ENCODE assay signal across 9 mouse cellular contexts in genomic region chr13:36528223-36528895, GRCm38 (mm10).
DNase-seq lines count a peak whose midpoint lies in the region; ATAC-seq and TF ChIP-seq lines count a peak whose summit lies in the region.
"Had no signal": no experiment of that assay in that cellular context is flagged by ENCODE, and none has a peak within 500 bp of the region (broad histone marks: within the 10 kb centered on the region; RNA-seq: fewer than 3 reads in every experiment).

No protein-coding gene starts in this region.

- TF ChIP-seq CTCF in bone marrow macrophage, adult 2 months (IDR thresholded peaks at IDR 0.05; ENCODE audit: low read depth, low read length), result no peak

- peaks cover 14% of the 10 kb centered on the region for H3K4me1 ChIP-seq in bone marrow macrophage, adult 2 months (ENCODE audit: control insufficient read depth, insufficient read depth, low read length)
- peaks cover 15% of the 10 kb centered on the region for H3K4me1 ChIP-seq in heart, embryonic 11.5 days (ENCODE audit: control insufficient read depth, insufficient read depth, low read length)
- H3K4me1 ChIP-seq in lung, embryonic 16.5 days (replicated peaks; ENCODE audit: control insufficient read depth, insufficient read depth, low read length), result peaks cover 7% of the 10 kb centered on the region
- peaks cover 7% of the 10 kb centered on the region for H3K4me1 ChIP-seq in forebrain, embryonic 10.5 days
- H3K4me1 ChIP-seq in midbrain, embryonic 13.5 days (replicated peaks), result peaks cover 9% of the 10 kb centered on the region
- H3K4me1 ChIP-seq: embryonic facial prominence, embryonic 15.5 days had no signal

- ATAC-seq in heart, embryonic 11.5 days (replicated peaks; ENCODE audit: insufficient number of reproducible peaks, low FRiP score, low TSS enrichment), result no peak
- peak; percentile 48; the same call in 1 of the 2 replicates for ATAC-seq in lung, embryonic 16.5 days (ENCODE audit: low read depth)
- no peak for ATAC-seq in midbrain, embryonic 13.5 days

- 43% methylated on average over 8 of the region's 8 CpGs for WGBS in heart, embryonic 11.5 days (ENCODE audit: insufficient replicate concordance)
- 31% methylated on average over 8 of the region's 8 CpGs for WGBS in lung, embryonic 16.5 days
- 90% methylated on average over 8 of the region's 8 CpGs for WGBS in forebrain, embryonic 10.5 days
- WGBS in midbrain, embryonic 13.5 days, result 64% methylated on average over 8 of the region's 8 CpGs

- H3K27ac ChIP-seq in bone marrow macrophage, adult 2 months (ENCODE audit: insufficient read depth, low read depth, low read length), result peak overlapping the region; percentile 24; the same call in 1 of the 2 replicates
- H3K27ac ChIP-seq in heart, embryonic 11.5 days (ENCODE audit: low read depth, low read length), result peak overlapping the region; percentile 10; the same call in 1 of the 2 replicates
- H3K27ac ChIP-seq in lung, embryonic 16.5 days (ENCODE audit: low read length), result peak overlapping the region; percentile 25; the same call in 1 of the 2 replicates
- H3K27ac ChIP-seq in forebrain, embryonic 10.5 days, result no peak overlapping the region
- no peak overlapping the region for H3K27ac ChIP-seq in midbrain, embryonic 13.5 days
- H3K27ac ChIP-seq: embryonic facial prominence, embryonic 15.5 days had no signal

- no peak overlapping the region for H3K4me3 ChIP-seq in bone marrow macrophage, adult 2 months (ENCODE audit: insufficient read depth, low read length)
- H3K4me3 ChIP-seq in heart, embryonic 11.5 days (ENCODE audit: low read depth, low read length), result no peak overlapping the region
- H3K4me3 ChIP-seq in lung, embryonic 16.5 days (ENCODE audit: low read length), result no peak overlapping the region
- H3K4me3 ChIP-seq in forebrain, embryonic 10.5 days, result no peak overlapping the region
- H3K4me3 ChIP-seq in midbrain, embryonic 13.5 days (replicated peaks), result no peak overlapping the region
- H3K4me3 ChIP-seq: embryonic facial prominence, embryonic 15.5 days had no signal

- no peak overlapping the region for H3K4me2 ChIP-seq in heart, embryonic 11.5 days
- no peak overlapping the region for H3K4me2 ChIP-seq in lung, embryonic 16.5 days (ENCODE audit: low read depth, low read length)
- H3K4me2 ChIP-seq in midbrain, embryonic 13.5 days (replicated peaks), result no peak overlapping the region
- H3K4me2 ChIP-seq: embryonic facial prominence, embryonic 15.5 days had no signal

- no peaks in the 10 kb centered on the region for H3K27me3 ChIP-seq in heart, embryonic 11.5 days (ENCODE audit: control insufficient read depth, insufficient read depth, low read length)
- no peaks in the 10 kb centered on the region for H3K27me3 ChIP-seq in lung, embryonic 16.5 days (ENCODE audit: control insufficient read depth, insufficient read depth, low read depth, low read length)
- H3K27me3 ChIP-seq in forebrain, embryonic 10.5 days (ENCODE audit: poor library complexity, severe bottlenecking), result no peaks in the 10 kb centered on the region
- H3K27me3 ChIP-seq in midbrain, embryonic 13.5 days, result no peaks in the 10 kb centered on the region
- H3K27me3 ChIP-seq: embryonic facial prominence, embryonic 15.5 days had no signal

- H3K36me3 ChIP-seq in heart, embryonic 11.5 days (ENCODE audit: control insufficient read depth, insufficient read depth, low read length), result no peaks in the 10 kb centered on the region
- H3K36me3 ChIP-seq in lung, embryonic 16.5 days (ENCODE audit: control insufficient read depth, insufficient read depth, low read length), result no peaks in the 10 kb centered on the region
- no peaks in the 10 kb centered on the region for H3K36me3 ChIP-seq in forebrain, embryonic 10.5 days (replicated peaks)
- no peaks in the 10 kb centered on the region for H3K36me3 ChIP-seq in midbrain, embryonic 13.5 days
- H3K36me3 ChIP-seq: embryonic facial prominence, embryonic 15.5 days had no signal

- no peak overlapping the region for H3K9ac ChIP-seq in heart, embryonic 11.5 days (ENCODE audit: low read depth, low read length)
- H3K9ac ChIP-seq in lung, embryonic 16.5 days (ENCODE audit: low read length), result no peak overlapping the region
- no peak overlapping the region for H3K9ac ChIP-seq in midbrain, embryonic 13.5 days (replicated peaks)
- H3K9ac ChIP-seq: embryonic facial prominence, embryonic 15.5 days had no signal

- DNase-seq in kidney, postnatal 14 days, result peak; percentile 22
- DNase-seq in kidney, adult 18-20 months, result no peak
- DNase-seq in forebrain, embryonic 10.5 days (ENCODE audit: extremely low spot score, low spot score), result no peak
- no peak for DNase-seq in yolk sac, embryonic 10.5 days (ENCODE audit: low spot score)

- H3K9me3 ChIP-seq in heart, embryonic 11.5 days (replicated peaks; ENCODE audit: control insufficient read depth, low read length), result no peaks in the 10 kb centered on the region
- no peaks in the 10 kb centered on the region; the same call in 1 of the 2 replicates for H3K9me3 ChIP-seq in lung, embryonic 16.5 days (ENCODE audit: control insufficient read depth, low read length)
- H3K9me3 ChIP-seq in forebrain, embryonic 10.5 days, result no peaks in the 10 kb centered on the region; the same call in 1 of the 2 replicates
- no peaks in the 10 kb centered on the region for H3K9me3 ChIP-seq in midbrain, embryonic 13.5 days
- H3K9me3 ChIP-seq: embryonic facial prominence, embryonic 15.5 days had no signal

- no peak for TF ChIP-seq POLR2A in bone marrow macrophage, adult 2 months (IDR thresholded peaks at IDR 0.05; ENCODE audit: borderline replicate concordance, low read depth, low read length)

Comparison
In these comparisons a context has a peak if more than half of its experiments do, and no peak if none do; other contexts are left out.
1. H3K27ac ChIP-seq: peak in bone marrow macrophage, adult 2 months (single experiment), heart, embryonic 11.5 days (single experiment) and lung, embryonic 16.5 days (single experiment); none in forebrain, embryonic 10.5 days (single experiment) and midbrain, embryonic 13.5 days (single experiment).